Mouse (Mus musculus): ENCODE measurements around the gene Adad2. TPM values are rescaled to one million over a fixed set of nuclear protein-coding genes. Genes with fewer than 3 reads are reported as not detected.

The Adad2 gene
- total RNA-seq, 2 experiments from 2014 or later = not detected

- no peak for DNase-seq
These were observed 28.5 kb downstream of the Adad2 start for GRCm38 (mm10) chr8:119641058-119641457.

- DNase-seq = no peak
These were observed 30.4 kb downstream of the Adad2 start for GRCm38 (mm10) chr8:119642960-119643359.

- no peak for DNase-seq
These were observed 31.9 kb downstream of the Adad2 start for GRCm38 (mm10) chr8:119644429-119644960.

GRCm38 (mm10) chr8:119644981-119645597 is 32.5 kb downstream of the Adad2 start:
- no peak for DNase-seq

- DNase-seq = no peak
These were observed 33.6 kb downstream of the Adad2 start for GRCm38 (mm10) chr8:119646197-119646596.

GRCm38 (mm10) chr8:119646846-119647245 is 34.3 kb downstream of the Adad2 start:
- no peak for DNase-seq

GRCm38 (mm10) chr8:119651324-119651723 is 38.8 kb downstream of the Adad2 start:
- no peak for DNase-seq

GRCm38 (mm10) chr8:119656709-119657464 is 44.3 kb downstream of the Adad2 start:
- peak in 1 of 2 experiments; percentile 62 for DNase-seq

- peak; percentile 82 to 86 for DNase-seq
These were observed 48.5 kb downstream of the Adad2 start for GRCm38 (mm10) chr8:119661081-119661480.

- DNase-seq = no peak
These were observed 49.3 kb downstream of the Adad2 start for GRCm38 (mm10) chr8:119661892-119662291.

- no peak for DNase-seq
These were observed 50.9 kb downstream of the Adad2 start for GRCm38 (mm10) chr8:119663440-119663839.

- peak; percentile 55 to 63 for DNase-seq
These were observed 52.7 kb downstream of the Adad2 start for GRCm38 (mm10) chr8:119665270-119665669.

Other genes starting within 250 kb of the Adad2 start
- gene Mlycd, start 217.9 kb upstream of the Adad2 start, total RNA-seq (2021) = 100 to 1,000 TPM; 117 to 120 TPM
- 1 to 10 TPM; 3.1 to 4.2 TPM for gene Osgin1, start 178.6 kb upstream of the Adad2 start, total RNA-seq (2021)
- gene Necab2, start 166.0 kb upstream of the Adad2 start, total RNA-seq (2021) = not detected
- not detected for gene Slc38a8, start 111.0 kb upstream of the Adad2 start, total RNA-seq (2021)
- gene Mbtps1, start 54.0 kb upstream of the Adad2 start, total RNA-seq (2021) = 10 to 100 TPM; 27.5 to 31.0 TPM
- gene Hsdl1, start 37.6 kb upstream of the Adad2 start, total RNA-seq (2021) = 10 to 100 TPM; 21.3 to 22.9 TPM
- under 1 TPM in 1 of 2 experiments, not detected in 1; 0.15 TPM for gene Dnaaf1, start 37.5 kb upstream of the Adad2 start, total RNA-seq (2021)
- gene Taf1c, start 7.5 kb upstream of the Adad2 start, total RNA-seq (2021) = 1 to 10 TPM; 3.5 to 4.5 TPM
- under 1 TPM in 1 of 2 experiments, not detected in 1; 0.15 TPM for gene Kcng4, start 22.9 kb downstream of the Adad2 start, total RNA-seq (2021)
- gene Wfdc1, start 53.6 kb downstream of the Adad2 start, total RNA-seq (2021) = 10 to 100 TPM; 26.5 to 28.0 TPM
- under 1 TPM; 0.12 to 0.21 TPM for gene Atp2c2, start 87.3 kb downstream of the Adad2 start, total RNA-seq (2021)
- gene Tldc1, start 165.7 kb downstream of the Adad2 start, total RNA-seq (2021) = 10 to 100 TPM; 11.5 to 14.2 TPM
- 10 to 100 TPM; 16.7 to 22.9 TPM for gene Cotl1, start 227.8 kb downstream of the Adad2 start, total RNA-seq (2021)
- 1 to 10 TPM; 2.3 to 3.0 TPM for gene Klhl36, start 249.5 kb downstream of the Adad2 start, total RNA-seq (2021)

Measured in heart, adult 18-20 months (tissue).